ENCODE assay signal across 19 mouse cellular contexts in genomic region chr2:42406037-42406436, GRCm38 (mm10).
DNase-seq lines count a peak whose midpoint lies in the region; ATAC-seq and TF ChIP-seq lines count a peak whose summit lies in the region.
"Had no signal": no experiment of that assay in that cellular context is flagged by ENCODE, and none has a peak within 500 bp of the region (broad histone marks: within the 10 kb centered on the region; RNA-seq: fewer than 3 reads in every experiment).

No protein-coding gene starts in this region.

- no peak overlapping the region for H3K4me3 ChIP-seq in hindbrain, postnatal 0 days (ENCODE audit: low read length)
- no peak overlapping the region for H3K4me3 ChIP-seq in hindbrain, embryonic 13.5 days
- no peak overlapping the region for H3K4me3 ChIP-seq in neural tube, embryonic 12.5 days
- H3K4me3 ChIP-seq: embryonic facial prominence, embryonic 10.5 days; forebrain, embryonic 13.5 days; heart, adult 2 months; heart, embryonic 15.5 days; hindbrain, embryonic 10.5 days had no signal

- H3K9ac ChIP-seq in hindbrain, postnatal 0 days (replicated peaks; ENCODE audit: low read length): no peak overlapping the region
- H3K9ac ChIP-seq in hindbrain, embryonic 13.5 days: no peak overlapping the region
- no peak overlapping the region for H3K9ac ChIP-seq in neural tube, embryonic 12.5 days
- H3K9ac ChIP-seq: forebrain, embryonic 13.5 days; forebrain, postnatal 0 days; heart, embryonic 15.5 days had no signal

- H3K27me3 ChIP-seq in hindbrain, postnatal 0 days (ENCODE audit: insufficient read depth, low read length): no peaks in the 10 kb centered on the region
- no peaks in the 10 kb centered on the region for H3K27me3 ChIP-seq in hindbrain, embryonic 13.5 days
- no peaks in the 10 kb centered on the region for H3K27me3 ChIP-seq in neural tube, embryonic 12.5 days (replicated peaks)
- H3K27me3 ChIP-seq: CH12.LX; forebrain, embryonic 13.5 days; heart, embryonic 15.5 days; Patski had no signal

- H3K9me3 ChIP-seq in hindbrain, postnatal 0 days (ENCODE audit: low read length): no peaks in the 10 kb centered on the region
- no peaks in the 10 kb centered on the region for H3K9me3 ChIP-seq in hindbrain, embryonic 13.5 days
- no peaks in the 10 kb centered on the region for H3K9me3 ChIP-seq in neural tube, embryonic 12.5 days
- H3K9me3 ChIP-seq: embryonic facial prominence, embryonic 10.5 days; forebrain, embryonic 13.5 days; heart, embryonic 15.5 days; hindbrain, embryonic 10.5 days had no signal

- WGBS in hindbrain, postnatal 0 days: 49% methylated on average over 5 of the region's 5 CpGs
- 56% methylated on average over 5 of the region's 5 CpGs for WGBS in hindbrain, embryonic 13.5 days
- 57% methylated on average over 5 of the region's 5 CpGs for WGBS in neural tube, embryonic 12.5 days

- no peak overlapping the region for H3K4me2 ChIP-seq in hindbrain, postnatal 0 days (ENCODE audit: low read depth, low read length)
- H3K4me2 ChIP-seq in hindbrain, embryonic 13.5 days: no peak overlapping the region
- H3K4me2 ChIP-seq in neural tube, embryonic 12.5 days (replicated peaks): no peak overlapping the region
- H3K4me2 ChIP-seq: forebrain, embryonic 13.5 days; heart, embryonic 11.5 days; heart, embryonic 15.5 days had no signal

- no peaks in the 10 kb centered on the region for H3K36me3 ChIP-seq in hindbrain, postnatal 0 days (ENCODE audit: insufficient read depth, low read length)
- no peaks in the 10 kb centered on the region for H3K36me3 ChIP-seq in hindbrain, embryonic 13.5 days
- H3K36me3 ChIP-seq in neural tube, embryonic 12.5 days: no peaks in the 10 kb centered on the region
- H3K36me3 ChIP-seq: embryonic facial prominence, embryonic 10.5 days; heart, embryonic 15.5 days; hindbrain, embryonic 10.5 days had no signal

- H3K4me1 ChIP-seq in hindbrain, postnatal 0 days (ENCODE audit: insufficient read depth, low read length): no peaks in the 10 kb centered on the region
- H3K4me1 ChIP-seq in hindbrain, embryonic 13.5 days (replicated peaks): peaks cover 4% of the 10 kb centered on the region
- H3K4me1 ChIP-seq in neural tube, embryonic 12.5 days: no peaks in the 10 kb centered on the region
- H3K4me1 ChIP-seq: embryonic facial prominence, embryonic 10.5 days; forebrain, embryonic 13.5 days; heart, embryonic 15.5 days had no signal

- no peak for TF ChIP-seq CTCF in hindbrain, postnatal 0 days (IDR thresholded peaks at IDR 0.05; ENCODE audit: low read depth)

- no peak overlapping the region for H3K27ac ChIP-seq in hindbrain, postnatal 0 days
- no peak overlapping the region; the same call in 1 of the 2 replicates for H3K27ac ChIP-seq in hindbrain, embryonic 13.5 days
- H3K27ac ChIP-seq in neural tube, embryonic 12.5 days: no peak overlapping the region
- H3K27ac ChIP-seq: embryonic facial prominence, embryonic 10.5 days; forebrain, embryonic 13.5 days; heart, adult 2 months; heart, embryonic 15.5 days; hindbrain, embryonic 10.5 days had no signal

- DNase-seq in hindbrain, postnatal 0 days (ENCODE audit: low spot score): peak; percentile 20
- DNase-seq in neural tube, embryonic 10.5 days (ENCODE audit: extremely low spot score, low spot score): no peak
- DNase-seq in retina, embryonic 14.5 days (ENCODE audit: low spot score): peak; percentile 6
- DNase-seq in urinary bladder, postnatal 10 days (ENCODE audit: low spot score): no peak
- DNase-seq: adrenal gland, postnatal 14 days; forebrain, postnatal 0 days; gastrocnemius, postnatal 14 days; heart, adult 2 months; heart, postnatal 14 days had no signal

- no peak for ATAC-seq in hindbrain, postnatal 0 days
- no peak for ATAC-seq in hindbrain, embryonic 13.5 days (ENCODE audit: low FRiP score)
- peak; percentile 25; the same call in 1 of the 2 replicates for ATAC-seq in neural tube, embryonic 12.5 days (ENCODE audit: low FRiP score, low read depth)
- ATAC-seq: activated CD4-positive, CD25-positive, alpha-beta regulatory T cell, adult 4 months; forebrain, embryonic 13.5 days; forebrain, postnatal 0 days; Patski had no signal

Comparison
In these comparisons a context has a peak if more than half of its experiments do, and no peak if none do; other contexts are left out.
1. DNase-seq: peak in hindbrain, postnatal 0 days (single experiment) and retina, embryonic 14.5 days (single experiment); none in neural tube, embryonic 10.5 days (single experiment) and urinary bladder, postnatal 10 days (single experiment).